In genomic region chr10:56879744-56880143, GRCm38 (mm10) we compare ENCODE assay signal across 23 mouse cellular contexts.
DNase-seq lines count a peak whose midpoint lies in the region; ATAC-seq lines count a peak whose summit lies in the region.
"Had no signal": no experiment of that assay in that cellular context is flagged by ENCODE, and none has a peak within 500 bp of the region (broad histone marks: within the 10 kb centered on the region; RNA-seq: fewer than 3 reads in every experiment).

No protein-coding gene starts in this region.

- H3K27me3 ChIP-seq in limb, embryonic 12.5 days = no peaks in the 10 kb centered on the region
- H3K27me3 ChIP-seq: embryonic facial prominence, embryonic 13.5 days; forebrain, embryonic 13.5 days; heart, embryonic 13.5 days; neural tube, embryonic 13.5 days had no signal

- peak overlapping the region; percentile 53 for H3K27ac ChIP-seq in limb, embryonic 12.5 days
- H3K27ac ChIP-seq: embryonic facial prominence, embryonic 13.5 days; forebrain, embryonic 13.5 days; heart, adult 2 months; heart, embryonic 13.5 days; hindbrain, embryonic 14.5 days; midbrain, embryonic 10.5 days; neural tube, embryonic 13.5 days had no signal

- H3K4me3 ChIP-seq in limb, embryonic 12.5 days (replicated peaks) = no peak overlapping the region
- H3K4me3 ChIP-seq: embryonic facial prominence, embryonic 13.5 days; forebrain, embryonic 13.5 days; heart, adult 2 months; heart, embryonic 13.5 days; midbrain, embryonic 10.5 days; myocyte; neural tube, embryonic 13.5 days had no signal

- ATAC-seq in limb, embryonic 12.5 days (ENCODE audit: insufficient number of reproducible peaks, insufficient read depth, low FRiP score, low TSS enrichment, low read depth) = 0 out of 2 replicates have a peak, but pooled peaks have one; percentile 42
- peak; percentile 94 for ATAC-seq in megakaryocyte progenitor cell, adult 5-6 weeks (replicated peaks; ENCODE audit: poor library complexity)
- ATAC-seq: activated CD4-positive, CD25-positive, alpha-beta regulatory T cell, adult 4 months; forebrain, embryonic 13.5 days; inflammation-experienced regulatory T-cells, adult 6 months; midbrain, embryonic 16.5 days had no signal

- no peak overlapping the region for H3K4me2 ChIP-seq in limb, embryonic 12.5 days
- H3K4me2 ChIP-seq: embryonic facial prominence, embryonic 13.5 days; forebrain, embryonic 13.5 days; heart, embryonic 13.5 days; hindbrain, embryonic 14.5 days; neural tube, embryonic 13.5 days had no signal

- 48% methylated on average over 7 of the region's 7 CpGs for WGBS in limb, embryonic 12.5 days

- H3K9me3 ChIP-seq in limb, embryonic 12.5 days = no peaks in the 10 kb centered on the region
- H3K9me3 ChIP-seq: embryonic facial prominence, embryonic 13.5 days; forebrain, embryonic 13.5 days; heart, embryonic 13.5 days; midbrain, embryonic 10.5 days; neural tube, embryonic 13.5 days had no signal

- H3K4me1 ChIP-seq in limb, embryonic 12.5 days (replicated peaks) = peaks cover 8% of the 10 kb centered on the region; the same call in 1 of the 2 replicates
- H3K4me1 ChIP-seq: forebrain, embryonic 13.5 days; midbrain, embryonic 10.5 days; neural tube, embryonic 13.5 days had no signal

- intact Hi-C loops in heart, postnatal 14 days (cut with DNase I) = no loop called here

- no peak overlapping the region for H3K9ac ChIP-seq in limb, embryonic 12.5 days (replicated peaks)
- H3K9ac ChIP-seq: embryonic facial prominence, embryonic 13.5 days; forebrain, embryonic 13.5 days; heart, embryonic 13.5 days; hindbrain, embryonic 14.5 days; neural tube, embryonic 13.5 days had no signal

- peak; percentile 3 to 17 for DNase-seq in heart, adult 18-20 months
- DNase-seq in heart, postnatal 14 days = no peak
- peak; percentile 23 for DNase-seq in c-Kit-positive CD71-negative TER-119-negative erythroid progenitor cells, embryonic 14.5 days (ENCODE audit: low read depth)
- no peak for DNase-seq in layer of hippocampus, postnatal 36 days
- no peak for DNase-seq in kidney, adult 8-10 months
- DNase-seq: kidney, adult 18-20 months; lung, adult 2 months; retina, postnatal 1 day; thymus, adult 2 months; thymus, postnatal 4 days had no signal

- no peaks in the 10 kb centered on the region for H3K36me3 ChIP-seq in limb, embryonic 12.5 days
- H3K36me3 ChIP-seq: embryonic facial prominence, embryonic 13.5 days; heart, embryonic 13.5 days; midbrain, embryonic 10.5 days; neural tube, embryonic 13.5 days had no signal

Comparison
In these comparisons a context has a peak if more than half of its experiments do, and no peak if none do; other contexts are left out.
1. DNase-seq: peak in heart, adult 18-20 months (2 of 2) and c-Kit-positive CD71-negative TER-119-negative erythroid progenitor cells, embryonic 14.5 days (single experiment); none in heart, postnatal 14 days (0 of 2), layer of hippocampus, postnatal 36 days (0 of 2) and kidney, adult 8-10 months (0 of 2).